ENCODE assay signal across 8 mouse cellular contexts in the genomic region with DNA sequence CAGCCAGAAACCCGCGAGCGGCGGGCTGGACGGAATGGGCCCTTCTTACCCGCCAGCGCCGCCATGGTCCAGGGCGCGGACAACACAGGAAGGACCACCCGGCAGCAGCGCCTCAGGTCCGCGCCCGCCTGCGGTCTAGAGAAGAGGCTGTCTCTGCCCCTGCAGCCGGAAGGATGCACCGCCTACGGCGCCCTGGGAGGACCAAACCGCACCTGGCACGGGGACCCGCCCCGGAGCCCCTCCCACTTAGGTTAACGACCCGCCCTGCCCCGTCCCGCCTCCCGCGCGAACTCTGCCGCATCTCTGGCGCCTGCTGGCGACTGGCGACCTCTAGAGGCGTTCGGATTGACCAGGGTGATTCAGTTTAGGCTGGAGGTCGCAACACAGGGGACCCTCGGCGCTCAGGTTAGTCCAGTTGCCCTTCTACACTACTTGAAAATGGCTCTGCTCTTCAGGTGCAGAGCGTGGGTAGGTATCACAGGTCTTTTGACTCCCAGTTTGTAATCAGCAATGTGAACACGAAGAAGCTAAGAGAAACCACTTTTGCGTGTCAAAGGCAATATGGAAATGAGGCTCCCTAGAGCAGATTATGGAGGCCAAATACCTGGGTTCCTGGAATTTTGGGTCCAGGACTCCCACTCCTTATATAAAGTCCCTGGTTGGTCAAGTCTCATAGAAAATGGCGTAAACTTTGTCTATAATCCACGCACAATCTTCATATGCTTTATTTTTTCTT. TPM values are rescaled to one million over a fixed set of nuclear protein-coding genes. Genes with fewer than 3 reads are reported as not detected.
DNase-seq lines count a peak whose midpoint lies in the region; ATAC-seq and TF ChIP-seq lines count a peak whose summit lies in the region.

A gene (minus strand): TSS at position 193 of the 736 bp plus-strand sequence.

- H3K4me3 ChIP-seq in heart, embryonic 11.5 days (ENCODE audit: low read depth, low read length), result peak within 1 kb of the TSS; percentile 74
- peak within 1 kb of the TSS; percentile 81 for H3K4me3 ChIP-seq in kidney, embryonic 16.5 days (ENCODE audit: low read length)
- peak within 1 kb of the TSS; percentile 82 for H3K4me3 ChIP-seq in liver, adult 2 months (ENCODE audit: insufficient read depth, low read depth, low read length)
- peak within 1 kb of the TSS; percentile 84 for H3K4me3 ChIP-seq in myocyte

- H3K36me3 ChIP-seq in heart, embryonic 11.5 days (ENCODE audit: control insufficient read depth, insufficient read depth, low read length), result peaks cover 3% of the 10 kb centered on the region; the same call in 1 of the 2 replicates
- peaks cover 4% of the 10 kb centered on the region; the same call in 1 of the 2 replicates for H3K36me3 ChIP-seq in kidney, embryonic 16.5 days (ENCODE audit: insufficient read depth, low read length)
- H3K36me3 ChIP-seq in liver, adult 2 months (ENCODE audit: control insufficient read depth, insufficient read depth, low read length), result peaks cover 2% of the 10 kb centered on the region; the same call in 1 of the 2 replicates
- peaks cover 3% of the 10 kb centered on the region for H3K36me3 ChIP-seq in myocyte (ENCODE audit: control insufficient read depth, insufficient read depth)
- no peaks in the 10 kb centered on the region for H3K36me3 ChIP-seq in splenic B cell, adult 2 months (ENCODE audit: control insufficient read depth, insufficient read depth, low read length, poor library complexity, severe bottlenecking)

- H3K27me3 ChIP-seq in heart, embryonic 11.5 days (ENCODE audit: control insufficient read depth, insufficient read depth, low read length), result no peaks in the 10 kb centered on the region
- H3K27me3 ChIP-seq in kidney, embryonic 16.5 days (ENCODE audit: insufficient read depth, low read length), result no peaks in the 10 kb centered on the region
- no peaks in the 10 kb centered on the region for H3K27me3 ChIP-seq in liver, adult 2 months (ENCODE audit: control insufficient read depth, insufficient read depth, low read length)
- H3K27me3 ChIP-seq in myocyte (ENCODE audit: control insufficient read depth, insufficient read depth, insufficient read length), result no peaks in the 10 kb centered on the region
- no peaks in the 10 kb centered on the region for H3K27me3 ChIP-seq in splenic B cell, adult 2 months (ENCODE audit: control insufficient read depth, insufficient read depth, low read length, poor library complexity, severe bottlenecking)

- peak within 1 kb of the TSS; percentile 71 for H3K4me2 ChIP-seq in heart, embryonic 11.5 days
- H3K4me2 ChIP-seq in kidney, embryonic 16.5 days (replicated peaks; ENCODE audit: low read depth, low read length), result peak within 1 kb of the TSS; percentile 85
- H3K4me2 ChIP-seq in myocyte (ENCODE audit: low read depth), result peak within 1 kb of the TSS; percentile 82

- H3K27ac ChIP-seq in heart, embryonic 11.5 days (ENCODE audit: low read depth, low read length), result peak within 1 kb of the TSS; percentile 42
- H3K27ac ChIP-seq in kidney, embryonic 16.5 days (ENCODE audit: low read length), result peak within 1 kb of the TSS; percentile 74
- H3K27ac ChIP-seq in liver, adult 2 months (replicated peaks; ENCODE audit: insufficient read depth, low read depth, low read length), result peak within 1 kb of the TSS; percentile 91

- H3K4me1 ChIP-seq in heart, embryonic 11.5 days (ENCODE audit: control insufficient read depth, insufficient read depth, low read length), result no peaks in the 10 kb centered on the region
- peaks cover 17% of the 10 kb centered on the region for H3K4me1 ChIP-seq in kidney, embryonic 16.5 days (ENCODE audit: insufficient read depth, low read length)
- H3K4me1 ChIP-seq in liver, adult 2 months (ENCODE audit: control insufficient read depth, insufficient read depth, low read length), result peaks cover 4% of the 10 kb centered on the region; the same call in 1 of the 2 replicates

- H3K9ac ChIP-seq in heart, embryonic 11.5 days (ENCODE audit: low read depth, low read length), result peak within 1 kb of the TSS; percentile 85
- peak within 1 kb of the TSS; percentile 84 for H3K9ac ChIP-seq in kidney, embryonic 16.5 days (replicated peaks; ENCODE audit: low read length)
- peak within 1 kb of the TSS; percentile 88 for H3K9ac ChIP-seq in liver, adult 2 months (ENCODE audit: low read depth, low read length)

- WGBS in heart, embryonic 11.5 days (ENCODE audit: insufficient replicate concordance), result 3% methylated on average over 44 of the region's 45 CpGs
- WGBS in kidney, embryonic 16.5 days, result 3% methylated on average over 45 of the region's 45 CpGs
- 3% methylated on average over 45 of the region's 45 CpGs for WGBS in liver, adult 2 months

- ATAC-seq in erythroblast, adult 5-6 weeks (replicated peaks; ENCODE audit: low FRiP score, poor library complexity, severe bottlenecking), result peak; percentile 99
- peak; percentile 95 for ATAC-seq in heart, embryonic 11.5 days (replicated peaks; ENCODE audit: insufficient number of reproducible peaks, low FRiP score, low TSS enrichment)
- peak; percentile 97 for ATAC-seq in kidney, embryonic 16.5 days (ENCODE audit: low FRiP score, low TSS enrichment)

- H3K9me3 ChIP-seq in heart, embryonic 11.5 days (replicated peaks; ENCODE audit: control insufficient read depth, low read length), result no peaks in the 10 kb centered on the region
- H3K9me3 ChIP-seq in kidney, embryonic 16.5 days (ENCODE audit: low read length), result no peaks in the 10 kb centered on the region

- peak; percentile 96 to 97 for DNase-seq in B cell, adult 2 months
- peak; percentile 96 for DNase-seq in brain, adult 2 months (ENCODE audit: low read depth, low spot score)
- peak; percentile 76 for DNase-seq in liver, adult 2 months (ENCODE audit: extremely low read depth, low read depth, low spot score)
- DNase-seq in splenic B cell, adult 2 months (ENCODE audit: low read depth, low spot score), result peak; percentile 96

- TF ChIP-seq POLR2A in liver, adult 2 months (IDR thresholded peaks at IDR 0.05; ENCODE audit: extremely low read depth, insufficient read depth, low read length), result peak; percentile 47; the same call in 1 of the 2 replicates
- TF ChIP-seq POLR2A in myocyte (IDR thresholded peaks at IDR 0.05; ENCODE audit: insufficient read length, low read depth), result peak; percentile 76

- H3K79me2 ChIP-seq in liver, adult 2 months (ENCODE audit: control insufficient read depth, insufficient read depth, low read length), result peaks cover 11% of the 10 kb centered on the region; the same call in 1 of the 2 replicates
- peaks cover 42% of the 10 kb centered on the region for H3K79me2 ChIP-seq in myocyte (ENCODE audit: control insufficient read depth, insufficient read depth)

- peak; percentile 86 for TF ChIP-seq CTCF in liver, adult 2 months (IDR thresholded peaks at IDR 0.05; ENCODE audit: low read depth, low read length)

- H3ac ChIP-seq in myocyte (ENCODE audit: control insufficient read depth, insufficient read length), result peak within 1 kb of the TSS; percentile 25

TF ChIP-seq in myocyte, 11 proteins besides CTCF, POLR2A, EP300 and RAD21:
- TF ChIP-seq TCF3 (IDR thresholded peaks at IDR 0.05; ENCODE audit: insufficient read length, low read depth), result no peak
- no peak for TF ChIP-seq REST (IDR thresholded peaks at IDR 0.05; ENCODE audit: insufficient read depth, insufficient read length)
- TF ChIP-seq MYOG (IDR thresholded peaks at IDR 0.05; ENCODE audit: control insufficient read depth in 1 of 3, insufficient read depth in 1 of 3, insufficient read length in 2 of 3, low read depth in 2 of 3), result peak in 1 of 3 experiments; percentile 60
- TF ChIP-seq POLR2AphosphoS2 (IDR thresholded peaks at IDR 0.05; ENCODE audit: insufficient read length, low read depth), result peak; percentile 84
- TF ChIP-seq SRF (IDR thresholded peaks at IDR 0.05; ENCODE audit: control insufficient read depth, insufficient read length, low read depth), result peak; percentile 38
- peak; percentile 31 for TF ChIP-seq E2F4 (IDR thresholded peaks at IDR 0.05; ENCODE audit: insufficient read depth)
- no peak for TF ChIP-seq MAX (IDR thresholded peaks at IDR 0.05; ENCODE audit: low read depth)
- TF ChIP-seq USF1 (IDR thresholded peaks at IDR 0.05; ENCODE audit: low read depth), result no peak
- TF ChIP-seq MYOD1 (IDR thresholded peaks at IDR 0.05; ENCODE audit: control insufficient read depth in 1 of 3, insufficient read length in 2 of 3, low read depth in 2 of 3), result peak in 1 of 3 experiments; percentile 45
- TF ChIP-seq CEBPB (IDR thresholded peaks at IDR 0.05; ENCODE audit: insufficient read depth, poor library complexity, severe bottlenecking), result no peak

RNA-seq across cellular contexts. Expression of the gene that starts here (rescaled TPM):
- total RNA-seq in erythroblast, adult 5-6 weeks (2015; ENCODE audit: low replicate concordance), result 4.2 and 4.4 TPM in 2 replicates
- total RNA-seq in erythroblast, adult 5-6 weeks (2017; ENCODE audit: low replicate concordance), result 6.4 and 9.7 TPM in 2 replicates
- polyA plus RNA-seq in heart, embryonic 11.5 days (2014; fragmentation: Nextera tagmentation; extraction: Ambion mirVana), result 61.8 and 72.3 TPM in 2 replicates
- polyA plus RNA-seq in kidney, embryonic 16.5 days (2015; fragmentation: Nextera tagmentation; extraction: Ambion mirVana), result 45.8 and 49.5 TPM in 2 replicates
- total RNA-seq in liver, adult 2 months (2014; rRNA removed), result 7.2 TPM in 2 replicates
- 6.1 and 9.1 TPM in 2 replicates for polyA plus RNA-seq in liver, adult 2 months (2012; rRNA removed)
- polyA plus RNA-seq in myocyte (2012; fragmentation: generic; extraction: Trizol), result 37.8 TPM

Comparison
In these comparisons a context has a peak if more than half of its experiments do, and no peak if none do; other contexts are left out.
1. Peak in every context shown above with its lines: DNase-seq, ATAC-seq, H3K4me3 ChIP-seq and H3K27ac ChIP-seq.